Mouse (Mus musculus) frontal cortex, postnatal 10 days (tissue): ENCODE measurements around the gene Nrtn.

Experiments
- DNase-seq, 2 experiments: peaks; one replicate each; pipeline ENCODE4 v3.0.0; 2022; ENCODE audit warnings: low spot score in 2 of 2, mixed read lengths in 1 of 2

Nrtn gene

GRCm38 (mm10) chr17:56723419-56724161 is 33.7 kb downstream of the Nrtn start:
- no peak for DNase-seq

- DNase-seq: no peak
These were observed 34.9 kb downstream of the Nrtn start for GRCm38 (mm10) chr17:56722441-56722840.

- peak; percentile 85 to 92 for DNase-seq
These were observed 39.8 kb downstream of the Nrtn start, which contains the start of the genes Ndufa11 and Vmac for GRCm38 (mm10) chr17:56717363-56718058. Gene Ndufa11 (plus strand): TSS chr17:56717767. Gene Vmac (minus strand): TSS chr17:56718022.

- peak; percentile 97 to 99 for DNase-seq
These were observed 40.5 kb downstream of the Nrtn start for GRCm38 (mm10) chr17:56716655-56717362.

- no peak for DNase-seq
These were observed 41.2 kb downstream of the Nrtn start for GRCm38 (mm10) chr17:56715914-56716654.

- DNase-seq: no peak
These were observed 42.0 kb downstream of the Nrtn start for GRCm38 (mm10) chr17:56715360-56715759.

GRCm38 (mm10) chr17:56709708-56710107 is 47.6 kb downstream of the Nrtn start:
- DNase-seq: no peak

GRCm38 (mm10) chr17:56708692-56709091 is 48.6 kb downstream of the Nrtn start:
- DNase-seq: no peak

- no peak for DNase-seq
These were observed 50.8 kb downstream of the Nrtn start for GRCm38 (mm10) chr17:56706515-56706914.

- DNase-seq: no peak
These were observed 54.3 kb downstream of the Nrtn start for GRCm38 (mm10) chr17:56703038-56703437.
